Mouse (Mus musculus): ENCODE measurements around the gene 1700056E22Rik. TPM values are rescaled to one million over a fixed set of nuclear protein-coding genes. Genes with fewer than 3 reads are reported as not detected.

The 1700056E22Rik gene
- total RNA-seq, 2 experiments from 2014 or later = 0.32 TPM; not detected in 1

- intact Hi-C loops (cut with DNase I) = no loop called here
- no peak for DNase-seq (ENCODE audit: low spot score in 2 of 2)
These were observed 7.1 kb downstream of the 1700056E22Rik start for GRCm38 (mm10) chr1:184027039-184027438.

GRCm38 (mm10) chr1:184025079-184025478 is 9.0 kb downstream of the 1700056E22Rik start:
- DNase-seq (ENCODE audit: low spot score in 2 of 2) = no peak
- intact Hi-C loops (cut with DNase I) = no loop called here

GRCm38 (mm10) chr1:184024631-184025030 is 9.5 kb downstream of the 1700056E22Rik start:
- no peak for DNase-seq (ENCODE audit: low spot score in 2 of 2)
- intact Hi-C loops (cut with DNase I) = no loop called here

DNA sequence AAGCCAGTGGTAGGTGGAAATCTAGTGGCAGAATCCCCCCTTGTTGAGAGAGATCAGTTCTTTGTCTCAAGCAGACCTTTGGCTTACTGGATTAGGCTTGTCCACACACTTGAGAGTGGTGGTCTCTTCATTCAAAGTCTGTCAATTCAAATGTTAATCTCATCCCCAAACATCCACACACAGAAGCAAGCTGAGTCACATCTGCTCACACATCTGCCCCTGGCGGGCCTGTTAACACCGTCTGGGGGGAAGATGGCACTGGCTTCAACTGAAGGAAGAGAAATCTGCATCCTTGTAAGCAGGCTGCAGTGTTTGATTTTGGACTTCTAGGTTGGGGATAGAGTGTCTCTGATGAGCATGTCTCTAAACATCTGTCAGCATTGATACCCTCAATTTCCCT is 10.1 kb downstream of the 1700056E22Rik start:
- intact Hi-C loops (cut with DNase I) = no loop called here
- no peak for DNase-seq (ENCODE audit: low spot score in 2 of 2)

- intact Hi-C loops (cut with DNase I) = no loop called here
- no peak for DNase-seq (ENCODE audit: low spot score in 2 of 2)
These were observed 14.4 kb downstream of the 1700056E22Rik start for GRCm38 (mm10) chr1:184019722-184020107.

DNA sequence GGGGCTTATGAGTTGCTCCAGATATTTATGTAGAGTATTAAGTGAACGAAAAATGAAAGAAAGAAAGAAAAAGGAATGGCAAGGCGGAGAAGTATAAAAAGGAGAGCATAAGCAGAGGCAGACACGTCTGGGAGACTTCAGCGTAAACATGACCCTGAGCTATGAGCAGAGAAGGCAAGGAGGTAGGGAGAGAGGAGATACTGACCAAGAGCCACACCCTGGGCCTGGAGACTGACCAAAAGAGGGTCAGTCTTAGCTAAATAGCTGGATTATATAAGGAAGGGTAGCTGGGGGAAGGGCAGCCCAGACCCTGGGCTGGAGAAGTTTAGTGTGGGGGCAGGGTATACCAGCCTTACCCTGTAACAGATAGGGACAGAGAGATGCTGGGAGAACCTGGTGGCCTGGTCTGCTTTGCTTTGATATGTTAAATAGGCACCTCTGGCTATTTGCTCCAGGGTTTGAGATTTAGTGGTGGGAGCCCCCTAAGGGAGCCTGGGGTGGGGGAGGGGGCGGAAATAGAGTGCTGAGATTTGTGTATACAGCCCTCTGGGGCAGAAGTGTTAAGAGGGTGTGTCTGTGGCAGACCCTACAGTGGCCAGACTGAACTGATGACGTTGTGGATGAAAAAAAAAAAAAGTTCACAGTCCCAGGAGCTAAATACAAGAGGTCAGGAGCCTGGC is 14.9 kb downstream of the 1700056E22Rik start:
- intact Hi-C loops (cut with DNase I) = no loop called here
- DNase-seq (ENCODE audit: low spot score in 2 of 2) = no peak

DNA sequence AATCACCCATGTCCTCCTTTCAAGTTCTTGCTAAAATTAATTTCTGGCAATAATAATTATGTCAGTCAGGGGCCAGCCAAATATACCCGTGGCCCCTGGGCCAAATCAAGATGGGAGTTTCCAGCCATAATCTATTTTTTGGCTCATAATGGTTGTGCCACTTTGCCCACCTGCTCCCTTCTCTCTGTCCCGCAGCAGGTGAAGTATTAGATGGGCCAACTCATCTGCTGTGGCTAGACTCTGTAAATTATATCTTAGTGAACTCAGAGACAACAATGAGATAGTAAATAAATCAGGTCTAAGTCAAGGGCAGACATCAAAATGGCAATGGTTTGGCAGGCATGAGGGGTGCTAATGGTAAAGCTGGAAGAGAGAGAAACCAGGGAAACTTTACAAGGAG is 16.5 kb downstream of the 1700056E22Rik start:
- DNase-seq (ENCODE audit: low spot score in 2 of 2) = no peak
- intact Hi-C loops (cut with DNase I) = no loop called here

DNA sequence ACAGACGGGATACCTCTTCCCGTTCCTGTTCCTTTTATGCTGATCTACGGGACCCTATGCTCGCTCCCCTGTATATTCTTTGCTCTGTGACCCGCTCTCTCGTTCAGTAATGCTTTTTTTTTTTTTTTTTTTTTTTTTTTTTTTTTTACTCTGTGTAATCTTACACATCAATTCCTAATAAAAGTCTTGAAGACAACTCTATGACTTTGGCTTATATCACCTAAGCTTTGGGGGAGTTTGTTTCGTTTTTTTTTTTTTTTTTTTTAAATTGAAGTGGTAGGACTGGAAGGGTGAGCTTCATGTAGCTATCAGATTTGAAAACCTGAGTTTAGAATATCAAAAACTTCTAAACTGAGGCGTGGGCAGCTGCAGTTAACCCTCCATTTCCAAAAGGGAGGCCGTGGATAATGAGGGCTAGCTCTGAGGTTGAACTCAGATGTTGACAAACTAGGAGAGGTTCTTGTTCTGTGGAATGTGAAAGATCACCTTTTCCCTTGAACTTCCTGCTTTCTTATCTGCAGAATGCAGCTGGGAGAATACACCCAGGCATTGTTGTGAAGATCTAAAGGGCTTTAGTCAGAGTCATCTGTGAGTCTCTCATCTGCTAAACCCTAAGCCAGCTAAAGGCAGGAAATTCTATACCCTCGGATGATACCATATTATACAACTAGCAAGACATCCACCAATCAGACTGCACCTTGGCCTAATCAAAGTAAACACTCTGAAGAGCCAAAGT is 17.9 kb downstream of the 1700056E22Rik start:
- intact Hi-C loops (cut with DNase I) = no loop called here
- DNase-seq (ENCODE audit: low spot score in 2 of 2) = no peak

- intact Hi-C loops (cut with DNase I) = no loop called here
- DNase-seq (ENCODE audit: low spot score in 2 of 2) = no peak
These were observed 20.0 kb downstream of the 1700056E22Rik start for GRCm38 (mm10) chr1:184014091-184014490.

GRCm38 (mm10) chr1:184013106-184013505 is 21.0 kb downstream of the 1700056E22Rik start, which contains the start of gene Dusp10:
Dusp10 (plus strand) TSS chr1:184013302.
- intact Hi-C loops (cut with DNase I) = no loop called here
- no peak for DNase-seq (ENCODE audit: low spot score in 2 of 2)

GRCm38 (mm10) chr1:184011311-184011710 is 22.8 kb downstream of the 1700056E22Rik start:
- DNase-seq (ENCODE audit: low spot score in 2 of 2) = no peak
- intact Hi-C loops (cut with DNase I) = no loop called here

DNA sequence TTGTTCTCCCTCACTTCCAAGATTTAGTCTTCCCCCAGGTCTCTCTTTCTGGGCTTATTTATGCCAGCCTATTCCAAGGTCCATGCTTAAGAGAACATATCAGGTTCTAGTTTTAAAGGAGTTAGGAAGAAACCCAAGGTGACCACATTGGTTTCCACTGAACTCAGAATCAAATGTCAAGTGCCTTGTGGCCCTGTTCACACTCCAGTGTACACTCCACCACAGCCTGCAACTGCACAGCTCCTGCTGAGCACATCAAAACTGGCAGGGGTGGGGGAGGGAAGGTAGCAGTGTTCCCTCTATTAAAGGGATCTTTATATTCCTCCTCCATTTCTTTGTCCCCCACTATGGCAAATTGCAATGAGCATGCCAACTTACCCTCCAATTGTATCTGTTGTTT is 28.0 kb downstream of the 1700056E22Rik start:
- DNase-seq (ENCODE audit: low spot score in 2 of 2) = no peak
- intact Hi-C loops (cut with DNase I) = no loop called here

GRCm38 (mm10) chr1:184005315-184006058 is 28.6 kb downstream of the 1700056E22Rik start:
- intact Hi-C loops (cut with DNase I) = no loop called here
- no peak for DNase-seq (ENCODE audit: low spot score in 2 of 2)

DNA sequence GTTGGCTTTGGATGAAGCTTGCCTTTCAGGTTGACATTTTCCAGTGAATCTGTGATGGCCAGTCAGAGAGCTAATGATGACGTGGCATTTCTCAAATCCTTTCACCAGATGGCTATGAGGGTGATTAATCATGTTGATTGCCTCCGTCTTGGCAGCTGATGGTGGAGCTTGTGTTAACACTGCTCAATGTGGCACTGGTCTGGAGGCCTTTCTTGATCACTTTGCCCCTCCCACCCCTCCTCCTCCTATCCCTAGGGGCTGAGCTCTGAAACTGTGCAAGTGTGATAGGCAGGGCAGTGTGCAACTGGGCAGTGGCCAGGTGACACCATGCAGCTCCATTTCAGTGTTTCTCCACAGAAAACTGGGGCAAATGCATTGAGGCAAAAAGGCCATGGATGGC is 29.8 kb downstream of the 1700056E22Rik start:
- intact Hi-C loops (cut with DNase I) = no loop called here
- no peak for DNase-seq (ENCODE audit: low spot score in 2 of 2)

- no peak for DNase-seq (ENCODE audit: low spot score in 2 of 2)
- intact Hi-C loops (cut with DNase I) = no loop called here
These were observed 31.6 kb downstream of the 1700056E22Rik start for GRCm38 (mm10) chr1:184002470-184002869.

DNA sequence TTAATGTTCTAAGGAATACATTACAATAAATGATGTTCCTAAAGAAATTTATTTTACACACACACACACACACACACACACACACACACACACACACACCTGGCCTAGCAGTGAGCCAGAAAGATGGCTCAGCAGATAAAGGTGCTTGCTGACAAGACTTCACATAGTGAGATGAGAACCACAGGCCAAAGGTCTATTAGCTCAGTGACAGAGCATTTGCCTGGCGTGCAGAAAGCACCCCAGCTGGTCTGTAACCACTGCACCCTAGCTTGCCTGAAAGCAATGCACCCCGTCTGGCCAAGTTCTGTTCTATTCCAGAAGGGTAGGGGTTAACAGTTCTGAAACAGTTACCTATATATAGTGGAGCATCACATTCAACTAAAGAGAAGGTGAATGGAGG is 36.9 kb downstream of the 1700056E22Rik start:
- intact Hi-C loops (cut with DNase I) = no loop called here

GRCm38 (mm10) chr1:183991921-183992320 is 42.2 kb downstream of the 1700056E22Rik start:
- no peak for DNase-seq (ENCODE audit: low spot score in 2 of 2)
- intact Hi-C loops (cut with DNase I) = no loop called here

More for the DNA sequence above, 36.9 kb downstream of the 1700056E22Rik start:
- no peak for DNase-seq (ENCODE audit: low spot score in 2 of 2)

- intact Hi-C loops (cut with DNase I) = no loop called here
- no peak for DNase-seq (ENCODE audit: low spot score in 2 of 2)
These were observed 46.3 kb downstream of the 1700056E22Rik start for GRCm38 (mm10) chr1:183987711-183988245.

Measured in left cerebral cortex, postnatal 36 days (tissue).